Mouse (Mus musculus) 416B (cell line): ENCODE measurements around the gene Prox1.

Source experiments
- DNase-seq: peaks from one replicate; pipeline ENCODE4 v3.0.0; 2011; ENCODE audit warnings: low read depth

The Prox1 gene

GRCm38 (mm10) chr1:190079643-190080275, 90.8 kb downstream of the Prox1 start:
- no peak for DNase-seq

- DNase-seq: no peak
Measured at GRCm38 (mm10) chr1:190076601-190077000, 93.9 kb downstream of the Prox1 start.
